Mouse (Mus musculus) thymus, adult 2 months (tissue): ENCODE data around the gene Cptp.

Experiments used
- CTCF ChIP-seq: fragments of 200-500 bp; IDR thresholded peaks from 2 replicates; pipeline ENCODE4 v1.5.1; 2012; ENCODE audit warnings: mild to moderate bottlenecking, control low read depth, low read length, moderate library complexity, borderline replicate concordance; ENCODE audit not compliant: control insufficient read depth, poor library complexity, insufficient read depth; ENCODE audit errors: extremely low read depth
- POLR2A ChIP-seq: fragments of 200-500 bp; IDR thresholded peaks from 2 replicates; pipeline ENCODE4 v1.6.1; 2012; ENCODE audit warnings: mild to moderate bottlenecking, low read length, control low read depth, moderate library complexity; ENCODE audit not compliant: control insufficient read depth, poor library complexity, insufficient read depth; ENCODE audit errors: extremely low read depth

GRCm38 (mm10) chr4:155886330-155886729, 17.1 kb upstream of the Cptp start:
- TF ChIP-seq POLR2A = no peak
- no peak for TF ChIP-seq CTCF
